Mouse (Mus musculus) splenic B cell, adult 2 months (primary cell): Measurements from ENCODE around the gene D5Ertd579e.

ENCODE experiments used
- DNase-seq: peaks from one replicate; pipeline ENCODE4 v3.0.0-alpha.2; 2011; ENCODE audit warnings: low read depth, low spot score
- H3K27me3 ChIP-seq: 2 replicates; pipeline ENCODE4 v1.6.1; 2012; ENCODE audit warnings: mild to moderate bottlenecking, low read length, moderate library complexity, mixed read lengths; ENCODE audit not compliant: control insufficient read depth, poor library complexity, insufficient read depth, severe bottlenecking
- H3K36me3 ChIP-seq: 2 replicates; pipeline ENCODE4 v1.6.1; 2012; ENCODE audit warnings: mild to moderate bottlenecking, low read length, moderate library complexity, mixed read lengths; ENCODE audit not compliant: control insufficient read depth, poor library complexity, insufficient read depth, severe bottlenecking

Gene D5Ertd579e

GRCm38 (mm10) chr5:36695461-36696231, at the start of gene D5Ertd579e:
D5Ertd579e (minus strand) TSS chr5:36696024.
- H3K27me3 ChIP-seq = no peaks in the 10 kb centered on the region
- H3K36me3 ChIP-seq = no peaks in the 10 kb centered on the region
- peak; percentile 91 for DNase-seq

GRCm38 (mm10) chr5:36742126-36742848, 46.5 kb upstream of the D5Ertd579e start:
- DNase-seq = peak; percentile 85
- H3K36me3 ChIP-seq = no peaks in the 10 kb centered on the region
- no peaks in the 10 kb centered on the region for H3K27me3 ChIP-seq

- Histone ChIP-seq H3K27me3 (no peaks in the 10 kb centered on the region), H3K36me3 (no peaks in the 10 kb centered on the region)
- peak; percentile 40 for DNase-seq
Measured at GRCm38 (mm10) chr5:36739829-36740228, 44.0 kb upstream of the D5Ertd579e start.

GRCm38 (mm10) chr5:36738799-36739615, 43.2 kb upstream of the D5Ertd579e start:
- no peak for DNase-seq
- no peaks in the 10 kb centered on the region for H3K36me3 ChIP-seq
- H3K27me3 ChIP-seq = no peaks in the 10 kb centered on the region

GRCm38 (mm10) chr5:36737765-36738164, 41.9 kb upstream of the D5Ertd579e start:
- no peak for DNase-seq
- no peaks in the 10 kb centered on the region for H3K27me3 ChIP-seq
- H3K36me3 ChIP-seq = no peaks in the 10 kb centered on the region

GRCm38 (mm10) chr5:36736009-36736408, 40.2 kb upstream of the D5Ertd579e start:
- DNase-seq = no peak
- Histone ChIP-seq H3K36me3 (no peaks in the 10 kb centered on the region), H3K27me3 (no peaks in the 10 kb centered on the region)

- Histone ChIP-seq H3K27me3 (no peaks in the 10 kb centered on the region), H3K36me3 (no peaks in the 10 kb centered on the region)
- DNase-seq = no peak
Measured at GRCm38 (mm10) chr5:36735106-36735505, 39.3 kb upstream of the D5Ertd579e start.

- Histone ChIP-seq H3K27me3 (no peaks in the 10 kb centered on the region), H3K36me3 (no peaks in the 10 kb centered on the region)
- DNase-seq = no peak
Measured at GRCm38 (mm10) chr5:36733405-36733804, 37.6 kb upstream of the D5Ertd579e start.

- no peak for DNase-seq
- Histone ChIP-seq H3K36me3 (no peaks in the 10 kb centered on the region), H3K27me3 (no peaks in the 10 kb centered on the region)
Measured at GRCm38 (mm10) chr5:36731901-36732652, 36.3 kb upstream of the D5Ertd579e start.

GRCm38 (mm10) chr5:36730689-36731088, 34.9 kb upstream of the D5Ertd579e start:
- no peaks in the 10 kb centered on the region for H3K36me3 ChIP-seq
- no peak for DNase-seq
- no peaks in the 10 kb centered on the region for H3K27me3 ChIP-seq

- H3K36me3 ChIP-seq = no peaks in the 10 kb centered on the region
- DNase-seq = no peak
- no peaks in the 10 kb centered on the region for H3K27me3 ChIP-seq
Measured at GRCm38 (mm10) chr5:36729923-36730322, 34.1 kb upstream of the D5Ertd579e start.

GRCm38 (mm10) chr5:36729086-36729473, 33.3 kb upstream of the D5Ertd579e start:
- no peak for DNase-seq
- no peaks in the 10 kb centered on the region for H3K27me3 ChIP-seq
- H3K36me3 ChIP-seq = no peaks in the 10 kb centered on the region

- no peaks in the 10 kb centered on the region for H3K27me3 ChIP-seq
- no peaks in the 10 kb centered on the region for H3K36me3 ChIP-seq
- DNase-seq = no peak
Measured at GRCm38 (mm10) chr5:36728403-36729085, 32.7 kb upstream of the D5Ertd579e start.

GRCm38 (mm10) chr5:36727776-36728175, 32.0 kb upstream of the D5Ertd579e start:
- DNase-seq = no peak
- Histone ChIP-seq H3K36me3 (no peaks in the 10 kb centered on the region), H3K27me3 (no peaks in the 10 kb centered on the region)
